Mouse (Mus musculus) fibroblast of lung, adult 2 months (primary cell): ENCODE results near the gene Dnal4.
A peak's percentile ranks its signal among the peaks of the same experiment; 100 is the strongest.

ENCODE experiments used
- DNase-seq: peaks from one replicate; pipeline ENCODE4 v3.0.0-alpha.2; 2011; ENCODE audit warnings: low read depth

Gene Dnal4

GRCm38 (mm10) chr15:79800701-79801100 lies 23.1 kb upstream of the Dnal4 start:
- no peak for DNase-seq

- no peak for DNase-seq
These were observed 20.9 kb upstream of the Dnal4 start for GRCm38 (mm10) chr15:79798591-79798990.

- no peak for DNase-seq
These were observed 20.0 kb upstream of the Dnal4 start for GRCm38 (mm10) chr15:79797680-79798079.

DNA sequence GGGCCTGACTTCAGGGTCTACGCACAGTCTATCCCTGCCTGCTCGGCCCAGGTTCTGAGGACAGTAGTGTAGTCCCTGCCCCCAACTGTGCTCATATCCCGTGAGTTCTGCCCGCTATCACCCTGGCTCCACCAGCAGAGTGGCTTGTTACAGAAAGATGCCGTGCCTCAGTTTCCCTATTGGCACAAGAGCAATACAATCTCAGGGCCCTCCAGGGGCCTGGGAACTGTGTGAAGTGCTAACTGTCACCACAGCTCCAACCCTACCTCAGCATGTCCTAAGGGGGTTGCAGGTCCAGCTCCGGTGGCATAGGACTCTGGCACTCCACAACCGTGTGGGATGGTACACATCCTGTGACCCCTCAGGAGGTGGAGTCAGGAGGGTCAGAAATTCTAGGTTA lies 19.4 kb upstream of the Dnal4 start:
- no peak for DNase-seq

- no peak for DNase-seq
These were observed 18.6 kb upstream of the Dnal4 start for GRCm38 (mm10) chr15:79796256-79796655.

GRCm38 (mm10) chr15:79794173-79794572 lies 16.5 kb upstream of the Dnal4 start:
- no peak for DNase-seq

GRCm38 (mm10) chr15:79793076-79793475 lies 15.4 kb upstream of the Dnal4 start:
- DNase-seq = no peak

- no peak for DNase-seq
These were observed 14.8 kb upstream of the Dnal4 start for GRCm38 (mm10) chr15:79792455-79792854.

- DNase-seq = no peak
These were observed 13.9 kb upstream of the Dnal4 start for GRCm38 (mm10) chr15:79791502-79791901.

DNA sequence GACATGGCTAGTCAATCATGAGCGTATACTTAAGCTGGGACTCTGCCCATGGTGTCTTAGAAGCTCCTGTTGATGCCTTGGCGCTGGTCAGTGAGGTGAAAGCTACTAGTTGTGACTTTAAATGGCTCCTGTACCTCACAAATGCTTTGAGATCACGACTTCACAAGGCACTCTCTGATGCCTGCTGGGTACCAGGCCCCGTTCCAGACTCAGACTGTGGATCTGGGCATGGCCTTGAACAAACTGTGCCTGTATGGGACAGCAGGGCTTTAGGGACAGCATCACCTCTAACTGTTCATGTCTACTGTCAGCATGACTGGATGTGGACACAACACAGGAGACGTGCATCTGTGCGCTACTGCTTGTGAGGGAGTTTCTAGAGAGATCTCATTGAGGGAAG lies 13.3 kb upstream of the Dnal4 start:
- DNase-seq = no peak

- DNase-seq = no peak
These were observed 12.5 kb upstream of the Dnal4 start for GRCm38 (mm10) chr15:79790111-79790510.

GRCm38 (mm10) chr15:79787815-79788214 lies 10.2 kb upstream of the Dnal4 start:
- no peak for DNase-seq

DNA sequence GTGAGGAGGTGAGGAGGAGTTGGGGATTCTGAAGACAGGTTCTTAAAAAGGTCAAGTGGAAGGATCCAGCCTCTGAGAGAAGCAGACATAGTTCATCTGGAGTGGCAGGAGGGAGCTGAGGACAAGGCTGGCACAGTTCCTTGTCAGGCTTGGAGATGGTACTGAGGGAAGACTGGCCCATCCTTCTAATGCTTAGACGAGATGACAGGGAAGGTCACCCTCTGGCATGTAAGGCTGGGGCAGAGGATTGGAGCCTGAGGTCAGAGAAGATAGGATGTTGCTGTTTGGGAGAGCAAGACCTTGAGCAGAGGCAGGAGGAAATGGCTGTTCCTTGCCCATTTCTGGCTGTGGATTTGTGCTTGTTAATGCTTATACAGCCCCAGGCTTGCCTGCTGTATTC lies 7.4 kb upstream of the Dnal4 start:
- DNase-seq = no peak

- no peak for DNase-seq
These were observed 2.0 kb downstream of the Dnal4 start for GRCm38 (mm10) chr15:79775662-79776061.

DNA sequence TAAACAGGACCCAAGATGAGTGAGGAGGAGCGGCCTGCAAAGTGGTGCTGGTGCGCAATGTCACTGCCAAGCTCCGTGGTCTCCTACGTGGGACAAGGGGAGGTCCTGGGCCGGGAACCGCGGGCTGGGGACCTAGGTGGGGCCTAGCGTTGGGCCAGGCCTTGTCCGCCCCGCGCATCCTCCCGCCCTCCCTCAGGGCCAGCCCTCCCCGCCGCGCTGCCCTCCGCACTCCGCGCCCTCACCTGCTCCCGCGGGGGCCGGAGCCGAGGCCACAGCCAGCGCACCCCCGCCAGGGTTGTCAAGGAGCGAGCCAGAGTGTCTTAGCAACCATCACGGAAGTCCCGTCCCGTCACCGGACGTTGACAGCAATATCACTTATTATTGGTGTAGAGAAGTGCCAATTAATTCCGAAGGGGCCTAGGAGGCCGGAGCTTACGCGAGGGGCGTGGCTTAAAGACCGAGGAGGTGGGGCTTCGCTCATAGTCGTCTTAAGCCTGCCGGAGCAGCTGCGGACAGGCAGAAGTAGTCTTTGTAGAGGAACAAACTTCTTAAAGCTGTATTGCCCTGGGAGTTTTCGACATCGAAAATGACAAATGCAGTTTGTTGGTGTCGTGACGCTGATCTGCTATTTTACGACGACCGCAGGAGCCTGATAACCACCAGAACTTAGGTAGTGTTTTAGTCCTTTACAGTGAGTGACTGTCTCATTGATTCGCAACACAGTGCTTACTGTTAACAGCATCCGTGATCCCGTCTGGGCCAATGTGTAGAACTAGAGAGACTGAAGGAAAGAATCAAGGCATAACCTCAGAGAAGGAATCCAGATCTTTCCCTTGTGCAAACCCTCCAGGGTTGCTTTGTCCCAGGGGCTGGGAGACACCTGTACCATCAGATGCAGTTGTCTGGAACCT lies 3.3 kb downstream of the Dnal4 start:
- peak; percentile 96 for DNase-seq

DNA sequence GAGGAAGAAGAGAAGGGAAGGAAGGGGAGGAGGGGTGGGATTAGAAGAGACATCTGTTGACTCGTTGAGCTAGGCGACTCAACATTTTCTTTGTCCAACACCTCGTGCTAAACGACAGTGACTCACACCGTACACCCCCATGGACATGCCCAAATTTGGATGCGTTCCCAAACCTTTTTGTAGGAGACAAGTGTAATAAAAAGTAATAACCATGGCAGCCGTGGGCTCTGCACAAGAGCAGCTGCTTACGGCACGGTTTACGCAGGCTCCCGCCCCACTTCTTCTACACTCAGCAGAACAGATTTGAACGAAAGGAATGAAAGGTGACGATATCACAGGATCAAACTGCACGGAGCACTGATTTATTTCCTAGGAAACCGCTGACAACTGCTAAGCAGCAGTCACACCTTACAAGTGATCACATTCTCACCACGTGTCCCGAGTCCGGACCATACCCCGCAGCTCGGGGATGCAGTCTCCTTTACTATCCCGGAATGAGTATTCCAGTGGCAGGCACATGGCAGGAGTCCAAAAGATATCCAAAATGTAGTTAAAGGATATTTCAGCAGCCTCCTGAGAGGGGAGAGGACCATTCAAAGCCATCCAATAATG lies 6.9 kb downstream of the Dnal4 start:
- no peak for DNase-seq

GRCm38 (mm10) chr15:79768302-79768701 lies 9.3 kb downstream of the Dnal4 start:
- no peak for DNase-seq

DNA sequence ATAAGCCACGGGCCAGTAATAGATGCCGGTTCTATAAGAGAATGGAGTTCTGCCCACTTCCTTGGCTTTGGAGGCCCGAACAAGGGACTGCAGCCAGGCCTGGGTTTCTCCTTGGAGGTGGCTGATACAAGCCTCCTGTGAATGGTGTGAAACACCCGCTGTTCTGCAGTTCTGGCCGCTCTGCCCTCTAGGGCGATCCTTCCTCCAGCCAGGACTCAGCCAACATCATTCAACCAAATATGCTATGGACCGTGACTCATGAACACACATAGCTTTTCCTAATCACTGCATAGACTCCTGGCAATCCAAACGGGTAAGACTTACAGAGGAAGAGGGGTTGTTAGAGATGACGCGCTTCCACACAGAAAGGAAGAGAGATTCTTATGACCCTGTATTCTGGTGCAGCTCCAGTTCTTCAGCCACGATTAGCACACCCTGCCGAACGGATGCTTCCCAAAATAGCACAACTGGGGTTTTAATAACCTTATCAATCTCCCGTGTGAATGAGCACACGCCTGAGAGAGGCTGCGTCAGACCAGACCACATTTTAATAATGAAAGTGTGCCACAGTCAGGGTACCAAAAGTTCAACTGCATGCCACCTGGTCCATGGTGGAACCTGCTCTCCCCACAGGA lies 10.2 kb downstream of the Dnal4 start:
- DNase-seq = no peak

GRCm38 (mm10) chr15:79766586-79767071 lies 11.0 kb downstream of the Dnal4 start:
- no peak for DNase-seq

DNA sequence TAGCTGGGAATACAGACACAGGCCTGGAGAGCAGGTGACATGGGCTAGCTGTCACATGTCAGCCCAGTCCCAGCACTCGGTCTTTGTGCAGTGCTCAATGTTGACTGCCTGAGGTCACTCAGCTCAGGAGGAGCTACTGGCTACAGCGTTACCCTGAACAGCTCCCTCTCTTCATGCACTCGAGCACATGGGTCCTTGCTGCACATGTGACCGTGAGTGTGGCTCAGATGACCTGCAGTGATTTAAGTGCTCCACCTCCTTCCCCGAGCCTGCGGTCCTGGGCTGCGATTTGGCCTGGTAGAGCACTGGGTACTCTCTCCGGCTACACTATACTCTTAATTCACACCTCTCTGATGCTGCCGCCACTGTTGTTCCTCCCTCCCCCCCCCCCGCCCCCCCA lies 11.5 kb downstream of the Dnal4 start:
- no peak for DNase-seq

GRCm38 (mm10) chr15:79765361-79765760 lies 12.3 kb downstream of the Dnal4 start:
- DNase-seq = no peak

GRCm38 (mm10) chr15:79764539-79765267 lies 12.9 kb downstream of the Dnal4 start:
- no peak for DNase-seq
